Mouse (Mus musculus): ENCODE results near the gene Shb. TPM values are rescaled to one million over a fixed set of nuclear protein-coding genes. Genes with fewer than 3 reads are reported as not detected.

Shb gene
- total and polyA plus RNA-seq, 3 experiments, result 7.7 to 15.5 (median 8.6) TPM

DNA sequence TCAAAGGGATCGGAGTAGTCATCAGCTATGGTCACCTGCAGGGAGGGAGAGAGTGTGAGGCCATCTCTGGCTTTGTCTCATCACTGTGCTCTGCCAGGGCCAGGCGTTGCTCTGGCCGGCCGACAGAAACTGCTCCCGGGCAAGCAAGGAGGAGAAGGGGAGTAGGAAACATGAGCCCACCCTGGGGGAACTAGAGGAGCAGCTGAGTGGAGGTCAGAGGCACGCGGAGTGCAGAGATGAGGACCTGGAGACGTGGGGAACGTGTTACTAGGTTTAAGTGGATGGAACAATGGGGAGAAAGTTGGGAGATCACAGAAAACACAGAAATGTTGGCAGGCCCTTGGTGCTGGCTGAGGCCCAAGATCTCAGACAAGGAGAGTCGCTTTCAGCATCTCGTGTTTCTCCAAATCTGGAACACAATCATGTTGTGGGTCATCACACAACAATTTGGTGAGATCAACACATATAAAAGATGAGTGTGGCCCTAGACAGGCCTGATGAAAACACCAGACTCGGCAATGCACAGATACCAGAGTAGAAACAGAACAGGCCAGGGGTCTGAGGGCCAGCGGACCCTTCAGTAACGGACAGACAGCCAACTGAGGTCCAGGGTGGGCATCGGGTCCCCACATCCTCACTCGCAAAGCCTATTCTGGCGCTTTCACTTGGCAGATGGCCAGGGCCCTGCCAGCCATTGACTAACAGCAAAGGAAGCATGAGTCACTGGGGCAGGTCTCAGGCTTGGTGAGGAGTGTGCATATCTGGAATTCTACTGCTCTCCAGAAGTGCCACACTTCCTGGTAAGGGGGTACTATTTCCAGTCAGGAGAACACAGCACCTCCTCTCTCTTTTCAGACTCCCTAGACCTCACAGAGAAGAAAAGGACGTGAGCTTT, 42.9 kb downstream of the Shb start:
- H3K9me3 ChIP-seq (replicated peaks; ENCODE audit: low read length), result no peaks in the 10 kb centered on the region
- H3K4me2 ChIP-seq (ENCODE audit: insufficient read depth, low read depth, poor library complexity, severe bottlenecking), result 0 out of 2 replicates have a peak overlapping the region, but pooled peaks have one; percentile 46
- no peaks in the 10 kb centered on the region for H3K27me3 ChIP-seq (replicated peaks)
- no peaks in the 10 kb centered on the region for H3K79me2 ChIP-seq (replicated peaks; ENCODE audit: control insufficient read depth, extremely low read depth, insufficient read depth, poor library complexity, severe bottlenecking)
- peaks cover 40 to 91% of the 10 kb centered on the region in 2 experiments for H3K4me1 ChIP-seq (ENCODE audit: control insufficient read depth in 1 of 2, insufficient read depth in 2 of 2)
- H3K9ac ChIP-seq (ENCODE audit: insufficient read depth, low read depth), result no peak overlapping the region; the same call in 1 of the 2 replicates
- peaks cover 4 to 51% of the 10 kb centered on the region in 2 experiments for H3K36me3 ChIP-seq (replicated peaks in 1 of 2; ENCODE audit: control insufficient read depth in 1 of 2, insufficient read depth in 1 of 2, low read length in 1 of 2)
- TF ChIP-seq TCF12 (IDR thresholded peaks at IDR 0.05; ENCODE audit: low read depth, low read length), result no peak
- no peak for TF ChIP-seq USF1 (IDR thresholded peaks at IDR 0.05; ENCODE audit: low read depth, low read length)
- TF ChIP-seq ZKSCAN1 (IDR thresholded peaks at IDR 0.05; ENCODE audit: borderline replicate concordance, low read depth, low read length), result no peak
- H3K27ac ChIP-seq (ENCODE audit: insufficient read depth, low read depth), result no peak overlapping the region
- in situ Hi-C loops (cut with MboI; ENCODE audit: low pct_ligation_motif_present, low pct_unique_long_range_greater_than_20kb, low sequenced_read_pairs) (no loop called here), dilution Hi-C loops (cut with MboI; ENCODE audit: extremely low pct_ligation_motif_present, extremely low pct_unique_long_range_greater_than_20kb, low sequenced_read_pairs) (no loop called here)
- no peak overlapping the region for H3K4me3 ChIP-seq (replicated peaks in 1 of 3; ENCODE audit: low read depth in 2 of 3, low read length in 2 of 3, poor library complexity in 1 of 3)
- DNase-seq (ENCODE audit: extremely low read depth), result no peak

DNA sequence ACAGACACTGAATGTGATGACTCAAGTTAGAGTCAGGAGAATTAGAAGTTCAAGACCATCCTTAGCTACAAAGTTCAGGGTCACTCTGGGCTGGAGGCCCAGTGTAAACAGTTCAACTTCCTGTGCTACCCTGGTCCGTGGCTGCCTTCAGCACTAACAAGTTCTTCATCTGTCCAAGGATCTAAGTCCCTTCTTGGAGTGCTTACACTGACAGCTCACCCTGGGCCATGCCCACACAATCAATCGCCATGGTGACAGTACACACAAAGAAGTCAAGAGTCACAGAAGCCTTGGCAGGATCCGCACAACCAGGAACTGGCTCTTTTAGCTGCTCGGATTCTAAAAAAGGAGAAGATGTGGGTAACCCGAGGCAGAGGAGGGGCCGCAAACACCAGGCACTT, 44.6 kb downstream of the Shb start:
- Histone ChIP-seq H3K9me3 (replicated peaks; ENCODE audit: low read length) (no peaks in the 10 kb centered on the region), H3K4me3 (replicated peaks in 1 of 3; ENCODE audit: low read depth in 2 of 3, low read length in 2 of 3, poor library complexity in 1 of 3) (no peak overlapping the region), H3K4me1 (ENCODE audit: control insufficient read depth in 1 of 2, insufficient read depth in 2 of 2) (peaks cover 28 to 85% of the 10 kb centered on the region in 2 experiments), H3K4me2 (ENCODE audit: insufficient read depth, low read depth, poor library complexity, severe bottlenecking) (no peak overlapping the region), H3K36me3 (replicated peaks in 1 of 2; ENCODE audit: control insufficient read depth in 1 of 2, insufficient read depth in 1 of 2, low read length in 1 of 2) (peaks cover 4 to 68% of the 10 kb centered on the region in 2 experiments), H3K27me3 (replicated peaks) (no peaks in the 10 kb centered on the region), H3K9ac (ENCODE audit: insufficient read depth, low read depth) (no peak overlapping the region), H3K79me2 (replicated peaks; ENCODE audit: control insufficient read depth, extremely low read depth, insufficient read depth, poor library complexity, severe bottlenecking) (no peaks in the 10 kb centered on the region), H3K27ac (ENCODE audit: insufficient read depth, low read depth) (no peak overlapping the region)
- in situ Hi-C loops (cut with MboI; ENCODE audit: low pct_ligation_motif_present, low pct_unique_long_range_greater_than_20kb, low sequenced_read_pairs) (no loop called here), dilution Hi-C loops (cut with MboI; ENCODE audit: extremely low pct_ligation_motif_present, extremely low pct_unique_long_range_greater_than_20kb, low sequenced_read_pairs) (no loop called here)
- no peak for TF ChIP-seq POLR2A (IDR thresholded peaks at IDR 0.05; ENCODE audit: low read depth, low read length)
- peak; percentile 45 for DNase-seq (ENCODE audit: extremely low read depth)

DNA sequence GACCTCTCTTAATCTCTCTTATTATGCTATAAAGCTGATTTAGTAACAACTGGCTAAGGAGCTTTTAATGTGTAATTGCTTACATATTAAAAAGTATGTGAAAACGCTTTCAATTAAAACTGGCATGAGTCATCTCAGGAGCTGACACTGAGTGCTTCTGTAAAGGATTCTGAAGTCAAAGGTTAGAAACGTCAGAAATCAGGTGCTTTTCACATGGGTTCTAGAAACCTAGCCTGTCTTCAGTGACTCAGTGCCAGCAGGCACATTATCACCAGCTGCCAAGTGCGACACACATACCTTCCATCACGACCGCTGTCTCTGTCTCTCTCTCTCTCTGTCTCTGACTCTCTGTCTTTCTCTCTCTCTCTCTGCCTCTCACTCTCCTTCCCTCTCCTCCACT, 47.2 kb downstream of the Shb start:
- Histone ChIP-seq H3K79me2 (replicated peaks; ENCODE audit: control insufficient read depth, extremely low read depth, insufficient read depth, poor library complexity, severe bottlenecking) (no peaks in the 10 kb centered on the region), H3K9ac (ENCODE audit: insufficient read depth, low read depth) (no peak overlapping the region), H3K4me1 (ENCODE audit: control insufficient read depth in 1 of 2, insufficient read depth in 2 of 2) (peaks cover 6 to 85% of the 10 kb centered on the region in 2 experiments), H3K4me3 (replicated peaks in 1 of 3; ENCODE audit: low read depth in 2 of 3, low read length in 2 of 3, poor library complexity in 1 of 3) (no peak overlapping the region), H3K4me2 (ENCODE audit: insufficient read depth, low read depth, poor library complexity, severe bottlenecking) (no peak overlapping the region), H3K27ac (ENCODE audit: insufficient read depth, low read depth) (no peak overlapping the region), H3K9me3 (replicated peaks; ENCODE audit: low read length) (no peaks in the 10 kb centered on the region), H3K27me3 (replicated peaks) (no peaks in the 10 kb centered on the region), H3K36me3 (replicated peaks in 1 of 2; ENCODE audit: control insufficient read depth in 1 of 2, insufficient read depth in 1 of 2, low read length in 1 of 2) (peaks cover 4 to 90% of the 10 kb centered on the region in 2 experiments)
- TF ChIP-seq TCF12 (IDR thresholded peaks at IDR 0.05; ENCODE audit: low read depth, low read length) (no peak), HCFC1 (IDR thresholded peaks at IDR 0.05; ENCODE audit: low read depth, low read length) (no peak), MAFK (IDR thresholded peaks at IDR 0.05; ENCODE audit: insufficient replicate concordance, low read length) (no peak), USF1 (IDR thresholded peaks at IDR 0.05; ENCODE audit: low read depth, low read length) (no peak), ELF1 (IDR thresholded peaks at IDR 0.05; ENCODE audit: low read depth, low read length) (no peak), ZKSCAN1 (IDR thresholded peaks at IDR 0.05; ENCODE audit: borderline replicate concordance, low read depth, low read length) (no peak), IRF4 (IDR thresholded peaks at IDR 0.05; ENCODE audit: low read depth, low read length) (no peak), MAZ (IDR thresholded peaks at IDR 0.05; ENCODE audit: low read depth, low read length) (no peak), CHD2 (IDR thresholded peaks at IDR 0.05; ENCODE audit: low read length) (no peak), RAD21 (IDR thresholded peaks at IDR 0.05; ENCODE audit: low read depth, low read length) (no peak), E2F4 (IDR thresholded peaks at IDR 0.05; ENCODE audit: insufficient replicate concordance, low read depth, low read length) (no peak), ZMIZ1 (IDR thresholded peaks at IDR 0.05; ENCODE audit: low read depth, low read length) (no peak), NELFE (IDR thresholded peaks at IDR 0.05; ENCODE audit: low read depth, low read length) (no peak), SMC3 (IDR thresholded peaks at IDR 0.05; ENCODE audit: low read depth, low read length) (no peak)
- in situ Hi-C loops (cut with MboI; ENCODE audit: low pct_ligation_motif_present, low pct_unique_long_range_greater_than_20kb, low sequenced_read_pairs) (no loop called here), dilution Hi-C loops (cut with MboI; ENCODE audit: extremely low pct_ligation_motif_present, extremely low pct_unique_long_range_greater_than_20kb, low sequenced_read_pairs) (no loop called here)
- no peak for DNase-seq (ENCODE audit: extremely low read depth)

All from CH12.LX (cell line).